Mouse (Mus musculus) C2C12 (cell line): ENCODE data around the gene Rpl14.

Experiments used
- CTCF ChIP-seq: IDR thresholded peaks from one replicate; pipeline ENCODE4 v1.5.1; 2011; ENCODE audit not compliant: control insufficient read depth, insufficient read depth, insufficient read length
- MAX ChIP-seq: IDR thresholded peaks from one replicate; pipeline ENCODE4 v1.6.1; 2011; ENCODE audit warnings: mild to moderate bottlenecking, control low read depth
- MYOG ChIP-seq: IDR thresholded peaks from one replicate; pipeline ENCODE4 v1.6.1; 2011; ENCODE audit not compliant: control insufficient read depth, insufficient read length; ENCODE audit errors: extremely low read depth

- TF ChIP-seq MYOG: no peak
- TF ChIP-seq CTCF: no peak
- TF ChIP-seq MAX: no peak
Observed at GRCm38 (mm10) chr9:120594839-120595238, 23.6 kb downstream of the Rpl14 start.
